Mouse (Mus musculus) embryonic facial prominence, embryonic 15.5 days (tissue): ENCODE measurements around the gene Ric8a. TPM values are rescaled to one million over a fixed set of nuclear protein-coding genes. Genes with fewer than 3 reads are reported as not detected.
A peak's percentile ranks its signal among the peaks of the same experiment; 100 is the strongest.
"Not testable (repeated sequence)": the region's sequence is repeated elsewhere in the genome, so short reads cannot be mapped to it uniquely, and the experiment has no call there.

Source experiments
- ATAC-seq: fragments of 200-750 bp; cut with Nextera tagmentation; 2 replicates; pipeline ENCODE4 v1.8.0; 2017; ENCODE audit warnings: low read depth, moderate TSS enrichment; ENCODE audit not compliant: insufficient number of reproducible peaks, low FRiP score, low TSS enrichment
- H3K27ac ChIP-seq: fragments of 300-500 bp; sonication (generic); replicated peaks from 2 replicates; pipeline ENCODE4 v1.5.1; 2015; ENCODE audit warnings: mild to moderate bottlenecking, inconsistent platforms
- H3K27me3 ChIP-seq: fragments of 300-500 bp; sonication (generic); 2 replicates; pipeline ENCODE4 v1.6.1; 2015; ENCODE audit warnings: inconsistent platforms
- H3K36me3 ChIP-seq: fragments of 300-500 bp; sonication (generic); 2 replicates; pipeline ENCODE4 v1.6.1; 2015; ENCODE audit warnings: mild to moderate bottlenecking, inconsistent platforms
- H3K4me1 ChIP-seq: fragments of 300-500 bp; sonication (generic); 2 replicates; pipeline ENCODE4 v1.6.1; 2015; ENCODE audit warnings: inconsistent platforms
- H3K4me2 ChIP-seq: fragments of 300-500 bp; sonication (generic); replicated peaks from 2 replicates; pipeline ENCODE4 v1.6.1; 2015; ENCODE audit warnings: mild to moderate bottlenecking, inconsistent platforms
- H3K4me3 ChIP-seq: fragments of 300-500 bp; sonication (generic); replicated peaks from 2 replicates; pipeline ENCODE4 v1.5.1; 2015; ENCODE audit warnings: mild to moderate bottlenecking, inconsistent platforms
- H3K9ac ChIP-seq: fragments of 300-500 bp; sonication (generic); 2 replicates; pipeline ENCODE4 v1.6.1; 2015; ENCODE audit warnings: inconsistent platforms
- H3K9me3 ChIP-seq: fragments of 300-500 bp; sonication (generic); replicated peaks from 2 replicates; pipeline ENCODE4 v1.6.1; 2016; ENCODE audit warnings: inconsistent platforms
- WGBS: fragments of 180-500 bp; shearing (Covaris S2); methylation state at CpG from one replicate; pipeline ENCODE4 v1.1.7; 2015; 5-methylcytosine and 5-hydroxymethylcytosine counted together
- polyA plus RNA-seq: library from polyadenylated mRNA; unstranded; fragments of >200 nt; fragmentation: Nextera tagmentation; extraction: Ambion mirVana; gene quantifications from 2 replicates; pipeline ENCODE4 v1.2.1, GENCODE M21; 2015

The Ric8a gene
- polyA plus RNA-seq, 1 experiment from 2014 or later: 86.1 TPM

GRCm38 (mm10) chr7:140860728-140861127 is 4.0 kb downstream of the Ric8a start:
- Histone ChIP-seq H3K9ac (no peak overlapping the region), H3K27ac (no peak overlapping the region), H3K36me3 (peaks cover 64% of the 10 kb centered on the region), H3K27me3 (no peaks in the 10 kb centered on the region), H3K9me3 (no peaks in the 10 kb centered on the region), H3K4me2 (no peak overlapping the region), H3K4me3 (no peak overlapping the region), H3K4me1 (peaks cover 24% of the 10 kb centered on the region)
- 84% methylated on average over 5 of the region's 5 CpGs for WGBS
- ATAC-seq: no peak

GRCm38 (mm10) chr7:140864761-140865160 is 8.0 kb downstream of the Ric8a start:
- no peak overlapping the region for H3K27ac ChIP-seq
- H3K9ac ChIP-seq: no peak overlapping the region
- no peak overlapping the region for H3K4me3 ChIP-seq
- no peak overlapping the region for H3K4me2 ChIP-seq
- H3K27me3 ChIP-seq: no peaks in the 10 kb centered on the region
- H3K36me3 ChIP-seq: peaks cover 68% of the 10 kb centered on the region
- no peaks in the 10 kb centered on the region for H3K9me3 ChIP-seq
- ATAC-seq: no peak
- 89% methylated on average over 12 of the region's 12 CpGs for WGBS
- peaks cover 4% of the 10 kb centered on the region; the same call in 1 of the 2 replicates for H3K4me1 ChIP-seq

- Histone ChIP-seq H3K27me3 (no peaks in the 10 kb centered on the region), H3K27ac (no peak overlapping the region), H3K9me3 (no peaks in the 10 kb centered on the region), H3K9ac (no peak overlapping the region), H3K4me1 (no peaks in the 10 kb centered on the region), H3K36me3 (peaks cover 23% of the 10 kb centered on the region), H3K4me3 (no peak overlapping the region), H3K4me2 (no peak overlapping the region)
- ATAC-seq: no peak
- WGBS: 82% methylated on average over 4 of the region's 4 CpGs
Measured at GRCm38 (mm10) chr7:140874224-140874623, 17.5 kb downstream of the Ric8a start.

GRCm38 (mm10) chr7:140877364-140877763 is 20.6 kb downstream of the Ric8a start:
- no peak overlapping the region for H3K27ac ChIP-seq
- H3K9ac ChIP-seq: no peak overlapping the region
- H3K4me1 ChIP-seq: 0 out of 2 replicates have a peak, but pooled peaks cover 3% of the 10 kb centered on the region
- no peak overlapping the region for H3K4me3 ChIP-seq
- no peaks in the 10 kb centered on the region for H3K27me3 ChIP-seq
- no peak for ATAC-seq
- H3K4me2 ChIP-seq: no peak overlapping the region
- H3K36me3 ChIP-seq: peaks cover 16% of the 10 kb centered on the region; the same call in 1 of the 2 replicates
- 63% methylated on average over 6 of the region's 6 CpGs for WGBS
- no peaks in the 10 kb centered on the region for H3K9me3 ChIP-seq

DNA sequence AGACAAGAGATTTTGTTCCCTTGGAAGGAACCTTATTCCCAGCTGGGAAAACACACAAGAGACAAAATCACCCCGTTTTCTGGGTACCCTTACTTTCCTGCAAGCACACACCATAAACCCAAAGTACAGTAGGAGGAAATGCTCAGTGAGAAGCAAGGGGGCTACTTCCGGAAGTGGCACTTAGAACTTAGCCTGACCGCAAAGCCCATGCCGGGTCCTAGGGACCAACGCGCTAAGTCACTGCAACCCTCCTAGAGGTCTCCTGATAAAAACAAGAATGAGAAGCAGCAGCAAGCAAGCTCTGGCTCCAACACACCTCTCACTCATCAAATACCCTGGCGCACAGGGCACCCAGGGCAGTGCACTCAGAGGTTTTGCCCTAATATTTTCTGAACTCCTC is 22.6 kb downstream of the Ric8a start:
- WGBS: 89% methylated on average over 7 of the region's 7 CpGs

GRCm38 (mm10) chr7:140880419-140880818 is 23.7 kb downstream of the Ric8a start:
- no peaks in the 10 kb centered on the region for H3K9me3 ChIP-seq
- H3K4me2 ChIP-seq: 0 out of 2 replicates have a peak overlapping the region, but pooled peaks have one; percentile 56
- H3K4me1 ChIP-seq: peaks cover 12% of the 10 kb centered on the region
- no peak for ATAC-seq
- no peaks in the 10 kb centered on the region for H3K27me3 ChIP-seq
- WGBS: 77% methylated on average over 3 of the region's 3 CpGs
- no peak overlapping the region for H3K4me3 ChIP-seq
- no peak overlapping the region for H3K27ac ChIP-seq
- peaks cover 7% of the 10 kb centered on the region; the same call in 1 of the 2 replicates for H3K36me3 ChIP-seq
- H3K9ac ChIP-seq: no peak overlapping the region

More for the DNA sequence above, 22.6 kb downstream of the Ric8a start:
- no peak overlapping the region for H3K4me3 ChIP-seq
- peaks cover 14% of the 10 kb centered on the region; the same call in 1 of the 2 replicates for H3K36me3 ChIP-seq
- no peak overlapping the region for H3K4me2 ChIP-seq
- no peaks in the 10 kb centered on the region for H3K27me3 ChIP-seq
- no peak overlapping the region for H3K9ac ChIP-seq
- no peak for ATAC-seq
- no peak overlapping the region for H3K27ac ChIP-seq
- no peaks in the 10 kb centered on the region for H3K9me3 ChIP-seq
- H3K4me1 ChIP-seq: peaks cover 12% of the 10 kb centered on the region

DNA sequence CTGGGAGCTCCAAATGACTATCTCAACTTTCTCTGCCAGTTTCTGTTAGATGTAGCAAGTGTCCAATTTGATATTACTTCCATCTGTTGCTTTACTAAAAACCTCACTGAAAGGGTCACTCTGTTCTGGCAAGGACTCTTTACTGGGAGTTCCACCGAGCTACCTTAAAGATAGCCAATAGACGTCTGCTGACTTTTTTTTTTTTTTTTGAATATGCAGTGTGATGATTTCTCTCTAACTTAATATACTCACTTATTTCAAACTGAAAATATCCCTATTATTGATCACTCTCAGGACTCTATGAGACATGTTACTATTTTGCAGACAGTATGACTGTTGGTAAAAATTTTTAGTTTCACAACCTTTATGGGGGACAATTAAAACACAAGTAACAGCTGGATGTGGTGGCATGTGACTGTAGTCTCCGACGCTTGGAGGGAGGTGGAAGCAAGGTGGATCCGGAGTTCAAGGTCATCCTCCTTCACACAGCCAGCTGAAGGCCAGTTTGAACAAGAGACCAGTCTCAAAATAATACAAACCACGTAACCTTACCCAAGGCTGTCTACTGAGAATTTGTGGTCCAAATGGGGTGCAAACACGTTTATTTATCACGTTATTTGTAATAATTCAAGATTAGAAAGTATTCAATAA is 24.2 kb downstream of the Ric8a start:
- H3K27me3 ChIP-seq: no peaks in the 10 kb centered on the region
- H3K4me3 ChIP-seq: peak overlapping the region; percentile 93
- H3K4me2 ChIP-seq: peak overlapping the region; percentile 56
- H3K9me3 ChIP-seq: no peaks in the 10 kb centered on the region
- H3K27ac ChIP-seq: no peak overlapping the region
- peaks cover 7% of the 10 kb centered on the region for H3K36me3 ChIP-seq
- 17% methylated on average over 8 of the region's 8 CpGs for WGBS
- H3K9ac ChIP-seq: peak overlapping the region; percentile 89
- peaks cover 12% of the 10 kb centered on the region for H3K4me1 ChIP-seq
- no peak for ATAC-seq

DNA sequence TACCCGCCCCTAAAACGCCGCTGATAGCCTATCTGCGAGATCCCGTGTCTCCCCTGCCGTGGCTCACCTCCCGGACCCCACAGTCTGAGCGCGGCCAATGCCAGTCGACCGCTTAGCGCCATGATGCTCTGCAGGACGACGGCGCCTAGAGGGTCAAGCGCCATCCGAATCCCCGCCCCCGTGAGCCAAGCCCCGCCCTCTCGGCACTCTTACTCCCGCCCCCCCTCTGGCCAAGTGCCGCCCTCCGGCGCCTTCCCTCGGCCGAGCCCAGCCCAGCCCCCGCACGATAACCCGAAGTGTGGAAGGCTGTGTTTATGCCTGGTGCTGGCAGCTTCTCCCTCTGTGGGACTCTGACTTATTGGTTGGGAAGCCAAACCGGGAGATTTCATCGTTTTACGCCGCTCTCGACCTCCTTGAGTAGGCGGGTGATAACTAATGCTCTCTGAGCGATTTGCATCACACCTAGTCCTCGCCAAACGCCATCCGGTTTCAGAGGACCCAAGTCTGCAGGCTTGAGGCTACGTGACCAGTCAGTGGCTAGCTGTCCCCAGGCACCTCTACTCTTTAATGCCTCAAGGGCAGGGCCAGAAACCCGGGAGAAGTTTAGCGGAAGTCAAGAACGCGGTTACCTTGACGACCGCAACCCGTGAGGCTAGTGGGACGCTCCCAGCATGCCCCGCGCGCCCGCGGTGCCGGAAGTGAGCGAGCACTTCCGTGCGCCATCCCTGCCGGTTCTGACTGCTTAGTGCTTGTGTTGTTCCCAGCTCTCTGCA is 25.1 kb downstream of the Ric8a start, which contains the start of the genes Psmd13 and Sirt3:
Gene Psmd13 (plus strand): TSS at position 273 of the 773 bp plus-strand sequence.
Gene Sirt3 (minus strand): TSS at position 614 of the 773 bp plus-strand sequence.
- Histone ChIP-seq H3K4me3 (peak within 1 kb of the TSS; percentile 93), H3K4me2 (peak within 1 kb of the TSS; percentile 56), H3K36me3 (peaks cover 13% of the 10 kb centered on the region), H3K9ac (peak within 1 kb of the TSS; percentile 89), H3K27ac (peak within 1 kb of the TSS; percentile 70), H3K27me3 (no peaks in the 10 kb centered on the region), H3K9me3 (no peaks in the 10 kb centered on the region), H3K4me1 (peaks cover 12% of the 10 kb centered on the region)
- ATAC-seq: peak; percentile 95
- WGBS: under 1% methylated on average over 59 of the region's 59 CpGs

- Histone ChIP-seq H3K27ac (peak overlapping the region; percentile 70), H3K4me3 (peak overlapping the region; percentile 93), H3K4me1 (peaks cover 12% of the 10 kb centered on the region), H3K9me3 (no peaks in the 10 kb centered on the region), H3K36me3 (peaks cover 19% of the 10 kb centered on the region), H3K4me2 (peak overlapping the region; percentile 56), H3K9ac (peak overlapping the region; percentile 89), H3K27me3 (no peaks in the 10 kb centered on the region)
- 1% methylated on average over 12 of the region's 12 CpGs for WGBS
- ATAC-seq: peak; percentile 39
Measured at GRCm38 (mm10) chr7:140882469-140882803, 25.7 kb downstream of the Ric8a start.

DNA sequence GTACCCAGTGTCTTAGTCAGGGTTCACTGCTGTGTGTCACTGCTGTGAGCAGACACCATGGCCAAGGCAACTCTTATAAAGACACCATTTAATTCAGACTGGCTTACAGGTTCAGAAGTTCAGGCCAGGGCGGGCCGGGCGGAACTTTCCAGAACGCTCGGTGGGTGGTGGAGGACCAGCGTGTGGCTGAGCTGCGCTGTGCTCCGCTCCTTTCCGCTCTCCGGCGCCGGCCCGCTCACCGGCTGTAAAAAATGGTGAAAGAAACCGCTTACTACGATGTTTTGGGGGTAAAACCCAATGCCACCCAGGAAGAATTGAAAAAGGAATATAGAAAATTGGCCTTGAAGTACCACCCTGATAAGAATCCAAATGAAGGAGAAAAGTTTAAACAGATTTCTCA is 33.9 kb downstream of the Ric8a start:
- 93% methylated on average over 16 of the region's 16 CpGs for WGBS
- H3K4me1 ChIP-seq, H3K4me3 ChIP-seq, H3K4me2 ChIP-seq, H3K9ac ChIP-seq, H3K27me3 ChIP-seq, ATAC-seq, H3K27ac ChIP-seq, H3K9me3 ChIP-seq: not testable (repeated sequence)
- peaks cover 80% of the 10 kb centered on the region for H3K36me3 ChIP-seq

GRCm38 (mm10) chr7:140894031-140894430 is 37.3 kb downstream of the Ric8a start:
- no peak for ATAC-seq
- H3K4me3 ChIP-seq: no peak overlapping the region
- H3K9me3 ChIP-seq: no peaks in the 10 kb centered on the region
- no peak overlapping the region for H3K4me2 ChIP-seq
- 80% methylated on average over 7 of the region's 7 CpGs for WGBS
- no peak overlapping the region for H3K27ac ChIP-seq
- H3K4me1 ChIP-seq: no peaks in the 10 kb centered on the region
- H3K9ac ChIP-seq: no peak overlapping the region
- H3K36me3 ChIP-seq: peaks cover 77% of the 10 kb centered on the region
- no peaks in the 10 kb centered on the region for H3K27me3 ChIP-seq
